Comparison of ENCODE assay signal across 8 mouse cellular contexts in genomic region chr1:176877756-176878155, GRCm38 (mm10).
DNase-seq lines count a peak whose midpoint lies in the region; ATAC-seq lines count a peak whose summit lies in the region.

No protein-coding gene starts in this region.

- whole genome bisulfite sequencing in neural tube, embryonic 11.5 days, result 42% methylated on average over 3 of the region's 3 CpGs
- WGBS in neural tube, embryonic 15.5 days, result 32% methylated on average over 3 of the region's 3 CpGs

- H3K9me3 ChIP-seq in neural tube, embryonic 11.5 days (ENCODE audit: control insufficient read depth, low read length), result no peaks in the 10 kb centered on the region
- no peaks in the 10 kb centered on the region for H3K9me3 ChIP-seq in neural tube, embryonic 15.5 days (replicated peaks)

- H3K36me3 ChIP-seq in neural tube, embryonic 11.5 days (ENCODE audit: control insufficient read depth, insufficient read depth, low read length), result no peaks in the 10 kb centered on the region
- no peaks in the 10 kb centered on the region for H3K36me3 ChIP-seq in neural tube, embryonic 15.5 days

- H3K4me2 ChIP-seq in neural tube, embryonic 11.5 days (ENCODE audit: low read depth), result no peak overlapping the region
- no peak overlapping the region for H3K4me2 ChIP-seq in neural tube, embryonic 15.5 days

- peaks cover 9% of the 10 kb centered on the region for H3K4me1 ChIP-seq in neural tube, embryonic 11.5 days (ENCODE audit: control insufficient read depth, insufficient read depth, low read length)
- 0 out of 2 replicates have a peak, but pooled peaks cover 3% of the 10 kb centered on the region for H3K4me1 ChIP-seq in neural tube, embryonic 15.5 days

- peak; percentile 21 for DNase-seq in gastrocnemius, postnatal 10 days
- no peak for DNase-seq in gastrocnemius, postnatal 14 days
- DNase-seq in neural tube, embryonic 11.5 days (ENCODE audit: low spot score), result peak; percentile 35
- DNase-seq in brain, adult 2 months (ENCODE audit: low read depth, low spot score), result peak; percentile 80
- DNase-seq in heart, postnatal 36 days, result peak; percentile 15 to 18
- DNase-seq in mesoderm, embryonic 11.5 days (ENCODE audit: low read depth, low spot score), result peak; percentile 72
- DNase-seq in frontal cortex, postnatal 25 days (ENCODE audit: low spot score in 2 of 2), result no peak

- no peak; the same call in 1 of the 2 replicates for ATAC-seq in neural tube, embryonic 11.5 days (ENCODE audit: insufficient read depth, low FRiP score, low TSS enrichment)
- no peak; the same call in 1 of the 2 replicates for ATAC-seq in neural tube, embryonic 15.5 days (ENCODE audit: low FRiP score)

- H3K27ac ChIP-seq in neural tube, embryonic 11.5 days (ENCODE audit: low read depth, low read length), result no peak overlapping the region
- H3K27ac ChIP-seq in neural tube, embryonic 15.5 days (replicated peaks), result no peak overlapping the region

- H3K9ac ChIP-seq in neural tube, embryonic 11.5 days (ENCODE audit: low read length), result no peak overlapping the region
- H3K9ac ChIP-seq in neural tube, embryonic 15.5 days (replicated peaks), result no peak overlapping the region

- no peak overlapping the region for H3K4me3 ChIP-seq in neural tube, embryonic 11.5 days (ENCODE audit: low read depth, low read length)
- H3K4me3 ChIP-seq in neural tube, embryonic 15.5 days (replicated peaks), result no peak overlapping the region

- H3K27me3 ChIP-seq in neural tube, embryonic 11.5 days (ENCODE audit: control insufficient read depth, insufficient read depth, low read length), result no peaks in the 10 kb centered on the region
- no peaks in the 10 kb centered on the region for H3K27me3 ChIP-seq in neural tube, embryonic 15.5 days (replicated peaks)

- intact Hi-C loops in gastrocnemius, postnatal 14 days (cut with DNase I; ENCODE audit: low total_unique reads), result loop anchor here (5.0 kb wide), 1 partner anchor 310 kb away; no protein-coding TSS in a partner anchor
- intact Hi-C loops in heart, postnatal 36 days (cut with DNase I), result loop anchor here (2.0 to 5.0 kb wide), 2 partner anchors 807 to 825 kb away; no protein-coding TSS in a partner anchor

Comparison
In these comparisons a context has a peak if more than half of its experiments do, and no peak if none do; other contexts are left out.
1. DNase-seq: peak in gastrocnemius, postnatal 10 days (single experiment), neural tube, embryonic 11.5 days (single experiment), brain, adult 2 months (single experiment), heart, postnatal 36 days (2 of 2) and mesoderm, embryonic 11.5 days (single experiment); none in gastrocnemius, postnatal 14 days (single experiment) and frontal cortex, postnatal 25 days (0 of 2).